Mouse (Mus musculus): ENCODE results near the gene Slco1a6. TPM values are rescaled to one million over a fixed set of nuclear protein-coding genes. Genes with fewer than 3 reads are reported as not detected.

The Slco1a6 gene
- polyA plus RNA-seq, 1 experiment from 2014 or later: 0.13 TPM

- H3K9ac ChIP-seq (ENCODE audit: low read length): no peak overlapping the region
- H3K4me1 ChIP-seq (replicated peaks; ENCODE audit: control insufficient read depth, insufficient read depth): no peaks in the 10 kb centered on the region
- H3K27me3 ChIP-seq (ENCODE audit: control insufficient read depth, insufficient read depth, low read length): no peaks in the 10 kb centered on the region
- no peak overlapping the region for H3K4me2 ChIP-seq (replicated peaks; ENCODE audit: low read depth)
- no peak overlapping the region for H3K4me3 ChIP-seq (ENCODE audit: low read depth, low read length)
- no peak for TF ChIP-seq EP300 (optimal IDR thresholded peaks at IDR 0.05)
- no peak for TF ChIP-seq CTCF (IDR thresholded peaks at IDR 0.05; ENCODE audit: low read depth)
- no peaks in the 10 kb centered on the region for H3K36me3 ChIP-seq (ENCODE audit: control insufficient read depth, insufficient read depth, low read length)
- DNase-seq (ENCODE audit: low spot score): no peak
- no peak overlapping the region for H3K27ac ChIP-seq (replicated peaks)
- ATAC-seq (ENCODE audit: low FRiP score, low TSS enrichment): no peak
- no peaks in the 10 kb centered on the region for H3K9me3 ChIP-seq (ENCODE audit: control insufficient read depth, low read length)
Observed at GRCm38 (mm10) chr6:142209749-142210148, 1.4 kb upstream of the Slco1a6 start.

- H3K27ac ChIP-seq (replicated peaks): no peak overlapping the region
- H3K36me3 ChIP-seq (ENCODE audit: control insufficient read depth, insufficient read depth, low read length): no peaks in the 10 kb centered on the region
- H3K4me3 ChIP-seq (ENCODE audit: low read depth, low read length): no peak overlapping the region
- H3K9ac ChIP-seq (ENCODE audit: low read length): no peak overlapping the region
- DNase-seq (ENCODE audit: low spot score) (no peak), ATAC-seq (ENCODE audit: low FRiP score, low TSS enrichment) (no peak)
- H3K4me2 ChIP-seq (replicated peaks; ENCODE audit: low read depth): no peak overlapping the region
- H3K9me3 ChIP-seq (ENCODE audit: control insufficient read depth, low read length): no peaks in the 10 kb centered on the region
- H3K27me3 ChIP-seq (ENCODE audit: control insufficient read depth, insufficient read depth, low read length): no peaks in the 10 kb centered on the region
- H3K4me1 ChIP-seq (replicated peaks; ENCODE audit: control insufficient read depth, insufficient read depth): no peaks in the 10 kb centered on the region
- TF ChIP-seq EP300 (optimal IDR thresholded peaks at IDR 0.05) (no peak), CTCF (IDR thresholded peaks at IDR 0.05; ENCODE audit: low read depth) (no peak)
Observed at GRCm38 (mm10) chr6:142200524-142200923, 7.8 kb downstream of the Slco1a6 start.

- DNase-seq (ENCODE audit: low spot score) (no peak), ATAC-seq (ENCODE audit: low FRiP score, low TSS enrichment) (no peak)
- no peaks in the 10 kb centered on the region for H3K9me3 ChIP-seq (ENCODE audit: control insufficient read depth, low read length)
- no peak overlapping the region for H3K27ac ChIP-seq (replicated peaks)
- 91% methylated on average over 8 of the region's 8 CpGs for WGBS
- no peaks in the 10 kb centered on the region for H3K36me3 ChIP-seq (ENCODE audit: control insufficient read depth, insufficient read depth, low read length)
- no peak overlapping the region for H3K4me2 ChIP-seq (replicated peaks; ENCODE audit: low read depth)
- no peak overlapping the region for H3K9ac ChIP-seq (ENCODE audit: low read length)
- H3K4me3 ChIP-seq (ENCODE audit: low read depth, low read length): no peak overlapping the region
- no peaks in the 10 kb centered on the region for H3K27me3 ChIP-seq (ENCODE audit: control insufficient read depth, insufficient read depth, low read length)
- no peaks in the 10 kb centered on the region for H3K4me1 ChIP-seq (replicated peaks; ENCODE audit: control insufficient read depth, insufficient read depth)
- TF ChIP-seq CTCF (IDR thresholded peaks at IDR 0.05; ENCODE audit: low read depth): no peak
- TF ChIP-seq EP300 (optimal IDR thresholded peaks at IDR 0.05): no peak
Observed at GRCm38 (mm10) chr6:142194245-142194644, 14.1 kb downstream of the Slco1a6 start.

- Histone ChIP-seq H3K4me1 (replicated peaks; ENCODE audit: control insufficient read depth, insufficient read depth) (no peaks in the 10 kb centered on the region), H3K4me2 (replicated peaks; ENCODE audit: low read depth) (no peak overlapping the region), H3K9me3 (ENCODE audit: control insufficient read depth, low read length) (no peaks in the 10 kb centered on the region), H3K27ac (replicated peaks) (no peak overlapping the region), H3K27me3 (ENCODE audit: control insufficient read depth, insufficient read depth, low read length) (no peaks in the 10 kb centered on the region), H3K9ac (ENCODE audit: low read length) (no peak overlapping the region), H3K4me3 (ENCODE audit: low read depth, low read length) (no peak overlapping the region), H3K36me3 (ENCODE audit: control insufficient read depth, insufficient read depth, low read length) (no peaks in the 10 kb centered on the region)
- DNase-seq (ENCODE audit: low spot score): no peak
- no peak for ATAC-seq (ENCODE audit: low FRiP score, low TSS enrichment)
- 54% methylated on average over 1 of the region's 1 CpGs for WGBS
- TF ChIP-seq EP300 (optimal IDR thresholded peaks at IDR 0.05): no peak
Observed at GRCm38 (mm10) chr6:142191962-142192361, 16.4 kb downstream of the Slco1a6 start.

GRCm38 (mm10) chr6:142187426-142187825 lies 20.9 kb downstream of the Slco1a6 start:
- Histone ChIP-seq H3K27ac (replicated peaks) (no peak overlapping the region), H3K4me3 (ENCODE audit: low read depth, low read length) (no peak overlapping the region), H3K4me1 (replicated peaks; ENCODE audit: control insufficient read depth, insufficient read depth) (no peaks in the 10 kb centered on the region), H3K4me2 (replicated peaks; ENCODE audit: low read depth) (no peak overlapping the region), H3K9ac (ENCODE audit: low read length) (no peak overlapping the region), H3K36me3 (ENCODE audit: control insufficient read depth, insufficient read depth, low read length) (no peaks in the 10 kb centered on the region), H3K9me3 (ENCODE audit: control insufficient read depth, low read length) (no peaks in the 10 kb centered on the region), H3K27me3 (ENCODE audit: control insufficient read depth, insufficient read depth, low read length) (no peaks in the 10 kb centered on the region)
- no peak for TF ChIP-seq CTCF (IDR thresholded peaks at IDR 0.05; ENCODE audit: low read depth)
- no peak for TF ChIP-seq EP300 (optimal IDR thresholded peaks at IDR 0.05)
- DNase-seq (ENCODE audit: low spot score) (no peak), ATAC-seq (ENCODE audit: low FRiP score, low TSS enrichment) (no peak)
- 52% methylated on average over 3 of the region's 3 CpGs for WGBS

GRCm38 (mm10) chr6:142185868-142186415 lies 22.4 kb downstream of the Slco1a6 start:
- no peak overlapping the region for H3K9ac ChIP-seq (ENCODE audit: low read length)
- H3K27me3 ChIP-seq (ENCODE audit: control insufficient read depth, insufficient read depth, low read length): no peaks in the 10 kb centered on the region
- no peaks in the 10 kb centered on the region for H3K36me3 ChIP-seq (ENCODE audit: control insufficient read depth, insufficient read depth, low read length)
- no peaks in the 10 kb centered on the region for H3K4me1 ChIP-seq (replicated peaks; ENCODE audit: control insufficient read depth, insufficient read depth)
- H3K4me2 ChIP-seq (replicated peaks; ENCODE audit: low read depth): no peak overlapping the region
- no peak overlapping the region for H3K4me3 ChIP-seq (ENCODE audit: low read depth, low read length)
- TF ChIP-seq EP300 (optimal IDR thresholded peaks at IDR 0.05): no peak
- no peak for TF ChIP-seq CTCF (IDR thresholded peaks at IDR 0.05; ENCODE audit: low read depth)
- no peak for ATAC-seq (ENCODE audit: low FRiP score, low TSS enrichment)
- no peak for DNase-seq (ENCODE audit: low spot score)
- 78% methylated on average over 2 of the region's 2 CpGs for WGBS
- no peak overlapping the region for H3K27ac ChIP-seq (replicated peaks)
- H3K9me3 ChIP-seq (ENCODE audit: control insufficient read depth, low read length): no peaks in the 10 kb centered on the region
